Mouse (Mus musculus): ENCODE measurements at regions not wholly inside any gene's neighbourhood (a gene's known extent, or its start where the extent isn't known, plus 50 kb on each side); places are given as distances from the start of the nearest gene placed in this dataset.

DNA sequence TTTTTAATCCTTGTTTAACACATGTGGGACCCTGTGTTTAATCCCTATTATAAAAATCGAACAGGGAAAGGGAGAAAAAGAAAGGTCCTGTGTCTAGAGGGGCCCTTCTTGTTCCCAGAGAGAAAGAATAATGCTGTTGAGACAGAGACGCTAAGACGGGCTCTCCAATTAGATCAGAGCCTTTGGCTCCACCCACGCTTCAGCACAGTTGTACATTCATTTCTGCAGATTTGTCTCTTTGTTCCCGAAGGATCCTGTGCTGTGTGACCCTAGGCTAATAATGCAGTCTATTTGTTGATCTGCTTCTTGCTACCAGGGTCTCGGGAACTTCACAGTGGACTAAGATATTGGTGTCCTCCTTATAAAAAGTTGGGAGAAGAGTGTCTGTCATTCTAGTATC is 92.0 kb downstream of the Cdc5l start:
- no peak for DNase-seq (ENCODE audit: low spot score in 2 of 2)

DNA sequence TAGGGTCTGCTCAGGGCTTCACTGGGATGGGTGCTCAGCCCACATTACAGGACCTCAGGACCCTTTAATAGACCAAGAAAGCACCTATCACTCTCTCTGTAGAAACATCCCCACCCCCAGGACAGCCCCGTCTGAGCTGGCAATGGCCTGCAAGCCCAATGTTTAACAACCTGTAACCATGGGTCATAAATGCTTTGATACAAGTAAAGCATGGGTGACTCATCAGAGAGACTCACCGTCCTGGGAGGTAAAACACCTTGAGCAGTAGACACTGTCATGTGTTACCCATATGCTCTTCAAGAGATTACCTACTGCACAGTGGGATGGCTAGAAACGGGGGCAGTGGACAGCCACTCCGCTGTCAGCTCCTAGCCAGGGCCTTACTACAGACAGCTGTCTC is 92.7 kb downstream of the Cdc5l start:
- DNase-seq (ENCODE audit: low spot score in 2 of 2) = no peak

DNA sequence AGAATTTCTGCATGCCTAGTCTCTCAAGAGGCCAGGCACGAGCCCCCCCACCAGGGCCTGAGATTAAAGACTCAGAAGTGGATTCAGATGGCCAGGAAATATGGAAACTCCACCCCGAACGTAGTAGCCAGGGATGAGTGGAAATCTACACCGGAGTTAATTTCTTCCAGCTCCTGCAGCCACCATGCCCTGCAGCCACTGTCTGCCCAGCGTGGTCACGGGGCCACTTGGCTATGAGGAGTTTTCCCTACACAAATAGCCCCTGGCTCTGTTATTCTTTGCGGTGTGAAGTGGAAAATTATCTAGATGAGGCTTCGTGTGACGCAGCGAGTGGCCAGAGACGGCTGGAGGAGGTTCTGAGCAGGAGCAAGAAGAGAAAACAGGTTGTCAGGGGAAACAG is 94.3 kb downstream of the Cdc5l start:
- DNase-seq (ENCODE audit: low spot score in 2 of 2) = no peak

DNA sequence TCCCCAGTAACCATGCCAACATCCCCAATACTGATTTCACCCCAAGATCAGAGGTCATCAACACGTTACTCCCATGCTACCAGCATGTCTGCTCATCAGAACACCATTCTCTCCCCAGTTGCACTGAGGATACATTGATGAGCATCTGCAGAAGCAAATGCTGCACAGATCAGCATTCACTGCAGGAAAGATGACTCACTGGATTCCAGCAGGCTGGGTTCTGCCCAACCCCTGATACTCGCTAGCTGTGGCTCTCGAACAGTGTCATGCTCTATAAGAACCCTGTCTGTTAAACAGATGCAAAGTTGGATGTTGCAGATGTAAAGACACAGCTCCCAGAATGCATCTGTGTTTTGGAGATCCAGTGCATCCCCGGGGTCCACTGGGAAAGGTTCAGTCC is 95.5 kb downstream of the Cdc5l start:
- DNase-seq (ENCODE audit: low spot score in 2 of 2) = no peak

DNA sequence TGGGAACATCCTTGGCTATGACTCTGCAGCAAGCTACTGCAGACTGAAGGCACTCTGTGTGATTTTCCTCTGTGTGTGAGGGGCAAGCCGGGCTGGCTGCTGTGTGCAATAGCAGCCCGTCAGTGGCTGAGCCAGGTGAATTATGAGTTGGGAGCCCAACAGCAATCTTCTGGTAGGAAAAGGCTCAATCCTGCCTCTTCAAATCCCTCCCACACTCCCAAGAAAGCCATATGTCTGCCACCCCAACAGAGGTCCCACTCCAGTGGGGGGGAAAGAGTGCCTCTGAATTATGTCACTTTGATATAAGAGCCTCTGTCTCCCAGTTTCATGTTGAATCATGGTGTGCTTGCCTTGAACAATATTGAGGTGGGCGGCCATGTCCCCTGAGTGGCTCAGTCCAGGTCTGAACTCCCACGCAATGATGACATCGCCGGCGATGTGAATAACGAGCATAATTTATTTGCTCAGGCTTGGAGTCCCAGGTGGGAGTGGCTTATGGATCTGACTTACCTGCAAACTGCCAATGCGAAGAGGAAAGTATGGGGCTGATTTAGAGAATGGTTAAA is 97.9 kb downstream of the Cdc5l start:
- DNase-seq (ENCODE audit: low spot score in 2 of 2) = no peak

DNA sequence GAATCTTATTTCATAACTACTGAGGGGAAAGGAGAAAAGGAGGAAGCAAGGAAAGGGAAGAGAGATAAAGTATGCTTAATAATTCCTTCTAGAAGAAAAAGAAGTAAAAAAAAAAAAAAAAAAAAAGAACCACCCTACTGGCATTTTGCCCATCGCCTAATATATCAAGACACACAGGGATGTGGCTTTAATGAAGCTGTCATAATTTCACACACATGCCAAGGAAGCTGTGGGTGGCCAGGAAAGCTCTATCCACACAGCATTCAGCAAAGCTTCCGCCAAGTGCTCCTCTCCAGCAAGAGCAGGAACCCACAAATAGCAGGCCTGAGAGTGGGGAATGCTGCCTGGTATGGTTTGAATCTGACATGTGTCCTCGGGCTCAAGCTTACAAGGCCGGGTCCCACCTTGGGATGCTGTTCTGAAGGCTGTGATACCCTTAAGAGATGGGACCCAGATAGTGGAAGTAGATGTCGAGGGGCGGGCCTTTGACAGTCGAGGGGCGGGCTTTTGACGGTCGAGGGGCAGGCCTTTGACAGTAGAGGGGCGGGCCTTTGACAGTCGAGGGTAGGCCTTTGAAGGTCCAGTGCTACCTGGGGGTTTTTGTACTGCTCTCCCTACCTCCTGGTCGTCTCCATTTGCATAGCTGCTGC is 98.7 kb downstream of the Cdc5l start:
- DNase-seq (ENCODE audit: low spot score in 2 of 2) = no peak

DNA sequence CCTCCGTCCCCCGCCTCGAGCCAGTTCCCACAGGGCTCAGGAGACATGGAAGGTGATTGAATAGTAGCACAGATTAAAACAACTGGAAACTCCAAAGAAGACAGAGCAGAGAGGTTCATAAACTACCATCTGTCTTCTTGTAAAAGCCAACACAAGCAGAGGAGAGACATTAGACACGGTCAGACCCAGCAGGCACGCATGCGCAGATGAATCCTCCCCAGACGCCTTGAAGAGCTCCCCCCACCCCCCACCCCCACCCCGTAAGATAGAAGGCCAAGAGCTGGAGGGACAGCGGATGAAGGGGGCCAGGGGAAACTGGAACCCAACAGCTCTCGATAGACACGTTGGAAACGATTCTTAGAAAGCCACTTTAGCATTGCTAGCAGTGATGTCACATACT is 101.2 kb downstream of the Cdc5l start:
- no peak for DNase-seq (ENCODE audit: low spot score in 2 of 2)

DNA sequence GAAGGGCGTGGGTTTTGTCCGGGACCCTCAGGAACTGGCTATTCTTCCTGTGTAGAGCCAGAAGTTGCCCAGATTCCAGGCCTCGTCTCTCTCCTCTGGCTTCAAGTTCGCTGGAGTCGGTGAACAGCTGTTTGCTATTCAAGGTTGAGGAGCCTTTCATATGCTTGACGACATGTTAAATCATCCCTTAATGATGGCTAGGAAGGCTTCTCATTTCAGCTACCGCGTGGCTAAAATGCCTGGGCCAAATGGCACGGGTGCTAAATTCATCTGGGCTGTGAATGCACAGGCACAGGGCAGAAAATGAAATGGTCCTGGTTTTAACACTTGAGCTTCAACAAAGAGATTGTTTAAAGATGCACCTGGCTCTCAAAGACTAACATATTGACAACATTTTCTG is 104.3 kb downstream of the Cdc5l start:
- no peak for DNase-seq (ENCODE audit: low spot score in 2 of 2)

DNA sequence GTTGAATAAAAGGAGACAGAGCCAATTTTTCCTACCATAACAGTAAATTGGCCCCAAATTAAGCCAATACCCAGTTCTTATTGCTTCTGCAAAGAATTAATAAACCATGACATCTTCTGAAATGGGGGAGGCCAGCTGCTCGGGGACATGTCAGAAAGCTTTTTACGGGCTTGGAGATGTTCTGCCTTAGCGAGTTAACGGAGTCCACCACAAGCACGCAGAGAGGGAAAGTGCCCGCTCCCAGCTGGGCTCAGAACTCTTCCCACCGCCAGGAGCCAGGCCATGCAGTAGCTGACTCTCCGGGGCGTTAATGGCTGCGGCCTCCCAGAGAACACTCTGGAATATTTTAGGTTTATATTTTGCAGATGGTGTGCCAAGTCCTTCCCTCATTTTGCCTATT is 106.8 kb downstream of the Cdc5l start:
- no peak for DNase-seq (ENCODE audit: low spot score in 2 of 2)

DNA sequence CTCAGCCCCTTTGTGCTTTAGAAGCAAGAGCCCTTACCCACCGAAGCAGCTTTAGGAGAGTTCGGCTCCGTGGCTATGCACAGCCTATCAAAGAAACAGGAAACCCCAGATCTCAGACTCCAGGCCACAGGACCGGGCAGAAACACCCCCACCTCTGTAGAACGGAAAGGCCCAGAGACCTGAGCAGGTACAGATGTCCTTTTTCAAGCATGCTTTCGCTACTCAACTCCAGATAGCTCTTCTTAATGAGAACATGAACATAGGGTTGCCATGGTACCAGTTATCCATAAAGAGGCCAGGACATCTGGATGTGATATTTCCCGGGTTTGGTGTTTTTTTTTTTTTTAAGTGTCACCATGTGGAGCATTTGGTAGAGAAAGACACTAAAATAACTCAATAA is 107.4 kb downstream of the Cdc5l start:
- no peak for DNase-seq (ENCODE audit: low spot score in 2 of 2)

DNA sequence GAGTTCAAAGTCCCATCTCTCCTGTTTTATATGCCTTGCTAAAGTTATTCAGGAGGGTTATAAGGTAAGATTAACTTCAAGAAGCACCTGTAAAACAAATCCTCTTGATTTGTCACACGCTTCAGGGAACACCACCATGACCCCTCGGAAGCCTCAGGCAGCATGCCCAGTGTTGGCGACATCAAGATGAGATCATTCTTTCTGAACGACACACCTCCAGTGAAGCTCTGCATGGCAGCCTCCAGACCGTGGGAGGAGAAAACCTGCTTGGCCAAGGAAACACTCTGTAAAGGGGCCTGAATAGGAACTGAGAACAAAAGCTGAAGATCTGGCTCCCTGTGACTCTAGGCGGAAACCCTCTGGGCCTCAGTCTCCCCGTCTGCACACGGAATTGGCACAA is 110.7 kb downstream of the Cdc5l start:
- no peak for DNase-seq (ENCODE audit: low spot score in 2 of 2)

DNA sequence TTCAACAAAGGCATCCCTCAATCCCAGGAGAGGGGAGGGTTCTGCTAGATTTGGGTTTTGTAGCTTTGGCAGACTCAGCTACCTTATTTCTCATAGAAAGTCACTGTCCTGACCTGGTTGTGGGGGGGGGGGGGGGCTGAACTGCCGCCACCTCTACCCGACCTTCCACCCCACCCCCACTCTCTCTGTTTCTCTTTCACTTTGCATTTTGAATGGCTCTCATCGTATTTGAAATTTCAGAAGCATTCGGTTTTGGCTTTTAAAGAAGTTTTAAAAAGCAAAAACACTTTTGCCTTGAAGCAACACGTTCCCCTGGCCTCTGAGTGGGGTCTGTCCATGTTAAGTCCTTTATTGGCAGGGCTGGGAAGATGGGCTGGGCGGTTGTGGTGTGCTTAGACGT is 113.5 kb downstream of the Cdc5l start:
- DNase-seq (ENCODE audit: low spot score in 2 of 2) = no peak

DNA sequence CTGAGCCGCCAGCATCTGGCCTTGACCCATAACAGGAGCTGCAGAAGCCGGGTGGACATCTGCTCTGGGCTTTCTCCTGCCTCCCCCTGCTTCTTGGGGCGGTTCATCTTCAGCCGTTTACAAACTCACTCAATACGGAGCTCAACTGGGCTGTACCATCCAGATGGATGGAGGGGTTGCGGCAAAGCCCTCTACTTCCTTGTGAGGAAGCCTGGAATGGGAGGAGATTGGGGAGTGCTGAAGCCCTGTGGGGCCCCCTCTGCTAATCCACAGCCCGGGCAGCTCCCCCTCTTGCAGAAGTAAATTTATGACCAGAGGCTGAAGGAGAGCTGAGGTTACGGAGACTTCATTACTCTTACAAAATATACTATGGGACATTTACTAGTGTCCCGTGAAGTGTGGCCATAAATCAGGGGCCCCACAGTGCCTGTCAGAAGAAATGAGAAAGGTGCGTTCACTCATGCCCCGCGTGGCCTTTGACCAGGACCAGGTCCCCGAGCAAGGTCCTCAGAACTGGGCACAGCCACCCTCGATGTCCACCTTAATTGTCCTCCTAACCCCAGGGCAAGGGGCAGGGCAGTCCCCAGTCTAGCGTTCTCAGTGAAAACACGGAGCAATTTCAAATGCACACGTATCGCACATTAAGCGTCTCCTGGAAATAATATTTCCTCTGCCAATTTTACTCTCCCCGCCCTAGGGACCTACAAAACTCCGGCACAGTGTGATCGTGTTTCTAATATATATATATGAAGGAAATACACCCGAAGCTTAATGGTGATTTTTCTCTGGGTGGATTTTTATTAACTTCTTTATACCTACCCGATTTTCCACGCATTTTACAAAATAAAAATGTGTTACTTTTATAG is 115.1 kb downstream of the Cdc5l start:
- DNase-seq (ENCODE audit: low spot score in 2 of 2) = no peak

DNA sequence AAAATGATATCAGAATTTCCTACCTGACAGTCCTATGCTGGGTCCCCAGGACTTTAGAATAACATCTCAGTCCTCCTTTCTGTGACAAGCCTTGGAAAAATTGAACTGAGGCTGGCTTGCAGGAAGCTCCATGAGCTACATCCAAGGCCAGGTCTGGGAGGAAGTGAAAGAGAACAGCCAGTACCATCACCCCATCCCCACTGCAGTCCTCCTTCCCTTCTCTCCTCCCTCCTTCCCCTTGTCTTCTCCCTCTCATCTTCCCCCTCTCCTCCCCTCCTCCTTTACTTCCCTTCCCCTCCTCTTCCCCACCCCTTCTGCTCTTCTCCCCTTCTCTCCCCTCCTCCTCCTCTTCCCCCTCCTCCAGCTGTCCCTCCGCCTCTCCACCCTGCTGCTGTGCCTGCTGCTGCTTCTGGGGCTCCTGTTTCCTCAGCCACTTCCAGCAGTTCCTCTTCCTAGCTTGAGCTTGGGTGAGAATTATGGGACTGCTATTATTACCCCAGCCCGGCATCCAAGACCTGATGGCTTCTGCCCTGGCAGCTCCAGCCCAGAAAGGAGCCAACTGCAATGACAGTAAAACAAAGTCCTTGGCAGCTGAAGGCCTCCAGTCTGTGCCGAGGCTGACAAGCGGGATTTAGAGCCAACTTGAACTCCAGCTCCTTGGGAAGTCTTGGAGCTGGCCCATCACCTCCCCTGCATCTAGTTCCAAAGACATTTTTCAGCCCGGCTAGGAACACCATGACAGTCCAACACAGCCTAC is 120.8 kb downstream of the Cdc5l start:
- no peak for DNase-seq (ENCODE audit: low spot score in 2 of 2)

DNA sequence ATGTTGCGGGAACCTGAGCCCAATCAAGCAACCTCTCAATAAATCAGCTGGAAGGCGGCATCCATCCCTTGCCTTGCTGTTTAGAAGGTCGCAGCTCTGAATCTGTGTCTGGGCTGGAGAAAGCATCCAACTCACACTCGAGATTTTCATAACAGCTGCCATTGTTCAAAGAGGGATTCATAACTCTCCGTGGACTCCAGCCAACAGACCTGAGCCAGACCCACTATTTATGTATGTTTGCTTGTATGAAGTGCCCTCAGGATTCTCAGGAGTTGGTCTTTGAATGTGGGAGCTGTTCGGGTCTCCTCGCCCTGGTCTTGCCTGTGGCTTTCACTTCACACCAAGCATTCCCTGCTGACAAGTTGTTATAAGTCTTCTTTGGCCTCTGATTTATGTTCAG is 127.0 kb downstream of the Cdc5l start:
- DNase-seq (ENCODE audit: low spot score in 2 of 2) = no peak

DNA sequence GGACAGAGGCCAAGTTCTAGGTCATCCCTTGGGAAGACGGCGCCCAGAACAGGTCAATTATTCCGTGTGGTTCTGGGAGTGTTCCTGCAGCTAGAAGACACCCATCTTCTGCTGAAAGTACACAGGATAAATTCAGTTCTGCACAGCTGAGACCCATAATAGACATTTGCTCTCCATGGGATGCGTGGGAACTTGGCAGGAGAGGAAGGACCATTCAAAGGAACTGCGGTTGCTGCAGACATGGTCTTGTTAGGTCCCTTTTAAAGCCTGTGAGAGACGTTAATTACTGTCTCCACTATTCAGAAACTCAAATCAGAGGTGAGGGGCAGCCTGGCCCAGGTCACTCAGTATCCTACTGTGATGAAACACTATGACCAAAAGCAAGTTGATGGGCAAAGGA is 130.4 kb downstream of the Cdc5l start:
- DNase-seq (ENCODE audit: low spot score in 2 of 2) = no peak

DNA sequence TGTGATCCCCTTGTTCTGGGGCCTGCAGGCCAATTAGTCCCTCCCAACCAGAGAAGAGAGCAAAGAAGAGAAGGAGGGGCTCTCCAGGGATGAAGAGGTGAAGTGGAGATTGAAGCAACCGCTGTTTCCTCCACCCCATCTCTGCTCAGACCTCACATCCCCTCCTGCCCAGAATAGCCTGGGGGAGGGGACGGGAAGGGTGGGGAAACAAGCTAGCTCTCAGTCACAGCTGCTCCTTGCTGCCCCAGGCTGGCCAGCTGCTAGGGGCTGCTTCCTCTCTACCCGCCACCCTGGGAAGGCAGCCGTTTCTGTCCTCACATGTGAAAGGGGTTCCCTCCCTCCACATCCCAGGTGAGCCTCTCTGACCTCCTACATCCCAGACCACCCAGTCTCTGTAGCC is 135.2 kb downstream of the Cdc5l start:
- no peak for DNase-seq (ENCODE audit: low spot score in 2 of 2)

DNA sequence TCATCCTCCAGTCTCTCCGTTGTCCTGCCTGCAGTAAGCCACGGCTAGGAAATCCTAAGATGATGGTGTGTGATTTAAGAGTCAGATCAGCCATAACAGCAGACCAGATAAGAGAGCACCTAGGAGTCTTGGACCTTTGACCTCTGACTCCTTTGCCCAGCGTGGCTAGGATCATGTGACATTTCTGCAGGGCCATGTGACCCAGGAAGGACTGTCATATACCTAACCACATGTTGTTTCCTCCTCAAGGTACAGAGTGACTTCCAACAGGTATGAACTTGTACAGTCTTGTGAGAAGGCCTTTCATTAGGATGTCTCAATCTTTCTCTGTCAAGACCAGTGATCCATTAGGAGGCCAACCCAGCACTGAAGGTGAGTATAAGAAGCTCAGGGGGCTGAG is 135.7 kb downstream of the Cdc5l start:
- no peak for DNase-seq (ENCODE audit: low spot score in 2 of 2)

DNA sequence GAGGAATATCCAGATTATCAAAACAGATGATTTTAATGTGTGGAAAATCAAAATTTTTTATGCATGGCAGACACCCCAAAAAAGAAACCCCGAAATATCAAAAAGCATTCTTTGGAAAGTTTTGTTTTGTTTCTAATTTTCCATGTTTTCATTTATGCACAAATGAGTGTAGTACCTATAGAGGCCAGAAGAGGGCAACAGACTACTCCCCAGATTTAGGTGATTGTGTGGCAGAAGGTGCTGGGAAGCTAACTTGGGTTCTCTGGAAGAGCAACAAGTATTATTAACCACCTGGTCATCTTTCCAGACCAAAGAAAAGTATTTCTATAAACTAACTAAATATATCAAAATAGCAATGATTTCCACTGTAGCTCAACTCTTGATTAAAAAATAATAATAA is 137.2 kb downstream of the Cdc5l start:
- DNase-seq (ENCODE audit: low spot score in 2 of 2) = no peak

DNA sequence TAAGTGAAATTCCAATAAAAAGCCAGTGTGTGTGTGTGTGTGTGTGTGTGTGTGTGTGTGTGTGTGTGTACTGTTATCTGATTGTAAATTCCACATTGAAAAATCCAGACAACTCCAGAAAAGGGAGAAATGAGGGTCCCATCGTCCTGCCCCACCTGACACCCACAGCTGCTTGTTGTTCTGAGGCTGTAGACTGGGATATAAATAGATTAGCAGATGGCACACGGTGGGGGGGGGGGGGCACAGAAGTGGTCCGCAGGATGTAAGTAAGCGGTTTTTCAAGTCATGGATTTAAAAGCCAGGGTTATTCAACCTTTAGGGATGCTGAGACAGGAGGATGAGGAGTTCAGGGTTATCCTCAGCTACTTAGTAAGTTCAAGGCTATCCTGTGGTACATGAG is 138.7 kb downstream of the Cdc5l start:
- DNase-seq (ENCODE audit: low spot score in 2 of 2) = no peak

DNA sequence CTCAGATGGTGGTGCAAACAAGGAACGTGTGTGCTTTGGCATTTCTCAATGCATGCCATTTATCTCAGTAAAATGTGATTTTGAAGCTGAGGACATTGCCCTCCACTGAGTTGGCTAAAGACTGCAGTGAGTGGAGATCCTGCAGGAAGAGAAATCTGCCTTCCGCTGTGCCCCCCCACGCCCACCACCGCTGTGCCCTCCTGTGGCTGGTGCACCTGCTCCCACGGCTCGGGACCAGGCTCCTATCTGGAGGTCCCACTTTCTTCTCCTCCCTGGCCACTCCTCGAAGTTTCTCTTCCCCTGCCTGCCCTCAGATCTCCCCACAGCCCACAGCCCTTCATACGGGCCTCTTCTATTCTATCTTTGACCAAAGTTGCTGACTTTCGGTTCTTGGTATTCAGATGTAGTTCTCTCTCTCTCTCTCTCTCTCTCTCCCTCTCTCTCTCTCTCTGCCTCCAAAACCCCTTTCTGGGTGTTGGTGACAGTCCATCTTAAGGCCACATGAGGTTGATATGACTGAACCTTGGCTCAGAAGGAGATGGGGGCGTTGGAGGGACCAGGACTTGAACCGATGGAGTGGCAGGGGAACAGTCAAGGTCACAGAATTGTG is 139.2 kb downstream of the Cdc5l start:
- DNase-seq (ENCODE audit: low spot score in 2 of 2) = no peak

DNA sequence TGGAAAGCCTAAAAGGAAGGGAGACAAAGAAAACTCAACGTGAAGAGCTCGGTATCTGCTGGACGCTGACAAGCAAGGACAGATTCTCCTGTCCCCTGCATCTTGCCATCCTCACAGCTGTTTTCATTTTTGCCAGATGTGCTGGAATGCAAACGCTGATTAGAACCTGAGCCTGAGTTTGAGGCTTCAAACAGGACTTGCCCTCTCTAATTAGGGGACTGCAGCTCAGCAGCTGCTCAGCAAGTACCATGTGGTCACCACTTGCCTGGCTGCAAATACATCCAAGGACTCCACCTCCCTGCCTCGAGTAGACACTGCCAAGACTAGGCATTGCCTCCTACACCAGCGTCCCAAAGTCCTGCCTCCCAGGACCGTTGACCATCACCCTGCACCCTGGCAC is 140.7 kb downstream of the Cdc5l start:
- no peak for DNase-seq (ENCODE audit: low spot score in 2 of 2)

All from frontal cortex, postnatal 25 days (tissue).